Mouse (Mus musculus): ENCODE data around the gene Mrps10.

GRCm38 (mm10) chr17:47427316-47427715 lies 58.6 kb downstream of the Mrps10 start:
- TF ChIP-seq MAX (IDR thresholded peaks at IDR 0.05; ENCODE audit: low read length) (no peak), CTCF (conservative IDR thresholded peaks at IDR 0.05 in 1 of 2, IDR thresholded peaks at IDR 0.05 in 1 of 2; ENCODE audit: low read depth in 2 of 2, low read length in 2 of 2) (peak; percentile 10 to 57; a peak in 2 of 4 replicates), RCOR1 (conservative IDR thresholded peaks at IDR 0.05; ENCODE audit: low read depth, low read length) (no peak)
